8 mouse cellular contexts compared by ENCODE assay signal in the genomic region with DNA sequence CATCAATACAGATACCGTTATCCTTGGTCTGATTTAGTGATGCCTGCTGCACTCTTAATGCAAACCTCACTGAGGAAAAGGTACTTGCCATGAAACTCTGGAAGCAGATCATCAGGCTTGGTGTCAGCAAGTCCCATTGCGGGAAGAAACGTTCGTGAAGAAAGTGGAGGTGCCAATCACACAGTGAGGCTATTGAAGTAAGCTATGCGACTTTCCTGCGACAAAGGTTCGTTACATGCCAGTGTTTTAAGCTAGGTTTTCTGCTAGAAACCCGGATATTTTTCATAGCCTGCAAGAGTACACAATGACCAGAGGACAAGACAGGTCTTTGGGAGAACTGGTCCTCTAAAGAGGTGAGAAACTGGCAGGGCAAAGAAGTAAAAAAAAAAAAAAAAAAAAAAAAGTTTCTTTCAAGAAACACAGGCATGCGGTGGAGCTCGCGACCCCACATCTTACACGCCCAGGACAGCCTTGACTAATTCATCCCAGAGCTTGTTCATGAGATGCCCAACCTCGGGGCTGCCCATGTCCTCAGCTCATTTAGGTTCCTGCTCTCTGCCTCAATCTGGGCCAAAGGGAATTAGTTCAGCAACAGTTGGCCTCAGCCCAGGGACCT. TPM values are rescaled to one million over a fixed set of nuclear protein-coding genes. Genes with fewer than 3 reads are reported as not detected.
DNase-seq lines count a peak whose midpoint lies in the region; ATAC-seq and TF ChIP-seq lines count a peak whose summit lies in the region.

No protein-coding gene starts in this region.

- no peak for DNase-seq in layer of hippocampus, adult 2 months (ENCODE audit: low spot score in 2 of 2)
- DNase-seq in layer of hippocampus, postnatal 14 days (ENCODE audit: low spot score in 2 of 2), result no peak
- peak; percentile 93 for DNase-seq in midbrain, embryonic 11.5 days (ENCODE audit: low spot score, missing footprints)
- DNase-seq in spleen, postnatal 14 days (ENCODE audit: low spot score in 2 of 2), result no peak
- no peak for DNase-seq in right cerebral cortex, adult 18-20 months
- no peak for DNase-seq in layer of hippocampus, adult 9-10 months (ENCODE audit: low spot score)

- H3K9me3 ChIP-seq in hindbrain, embryonic 12.5 days (replicated peaks), result no peaks in the 10 kb centered on the region
- no peaks in the 10 kb centered on the region for H3K9me3 ChIP-seq in midbrain, embryonic 11.5 days (ENCODE audit: control insufficient read depth, low read length)

- no peak for TF ChIP-seq CTCF in layer of hippocampus, adult 2 months (conservative IDR thresholded peaks at IDR 0.05)

- 0 out of 2 replicates have a peak, but pooled peaks cover 1% of the 10 kb centered on the region for H3K36me3 ChIP-seq in hindbrain, embryonic 12.5 days
- no peaks in the 10 kb centered on the region for H3K36me3 ChIP-seq in midbrain, embryonic 11.5 days (ENCODE audit: control insufficient read depth, insufficient read depth, low read length)

- peaks cover 25% of the 10 kb centered on the region for H3K4me1 ChIP-seq in hindbrain, embryonic 12.5 days
- H3K4me1 ChIP-seq in midbrain, embryonic 11.5 days (ENCODE audit: control insufficient read depth, insufficient read depth, low read length), result peaks cover 14% of the 10 kb centered on the region

- H3K9ac ChIP-seq in hindbrain, embryonic 12.5 days, result peak overlapping the region; percentile 74
- peak overlapping the region; percentile 93 for H3K9ac ChIP-seq in midbrain, embryonic 11.5 days (ENCODE audit: low read length)

- ATAC-seq in common myeloid progenitor, adult 5-6 weeks (replicated peaks; ENCODE audit: low read depth, poor library complexity, severe bottlenecking), result peak; percentile 72
- ATAC-seq in hindbrain, embryonic 12.5 days (ENCODE audit: low FRiP score), result peak; percentile 90
- ATAC-seq in midbrain, embryonic 11.5 days (ENCODE audit: low FRiP score), result peak; percentile 87

- no peaks in the 10 kb centered on the region for H3K27me3 ChIP-seq in hindbrain, embryonic 12.5 days
- H3K27me3 ChIP-seq in midbrain, embryonic 11.5 days (ENCODE audit: control insufficient read depth, insufficient read depth, low read length), result no peaks in the 10 kb centered on the region

- H3K4me3 ChIP-seq in layer of hippocampus, adult 2 months, result peak overlapping the region; percentile 83
- H3K4me3 ChIP-seq in hindbrain, embryonic 12.5 days, result peak overlapping the region; percentile 63
- peak overlapping the region; percentile 80 for H3K4me3 ChIP-seq in midbrain, embryonic 11.5 days (ENCODE audit: low read depth, low read length)

- H3K4me2 ChIP-seq in hindbrain, embryonic 12.5 days (replicated peaks), result peak overlapping the region; percentile 91
- peak overlapping the region; percentile 83 for H3K4me2 ChIP-seq in midbrain, embryonic 11.5 days

- WGBS in hindbrain, embryonic 12.5 days, result 5% methylated on average over 13 of the region's 13 CpGs
- 6% methylated on average over 13 of the region's 13 CpGs for WGBS in midbrain, embryonic 11.5 days

- H3K27ac ChIP-seq in layer of hippocampus, adult 2 months, result peak overlapping the region; percentile 91
- H3K27ac ChIP-seq in hindbrain, embryonic 12.5 days, result peak overlapping the region; percentile 92
- H3K27ac ChIP-seq in midbrain, embryonic 11.5 days (ENCODE audit: low read depth, low read length), result peak overlapping the region; percentile 83; the same call in 1 of the 2 replicates

RNA-seq across cellular contexts. Expression of a gene that starts 0.5 kb away (rescaled TPM):
- 100 to 1,000 TPM; 283 to 297 TPM for total RNA-seq in layer of hippocampus, adult 2 months (2021)
- total RNA-seq in layer of hippocampus, postnatal 14 days (2021), result 100 to 1,000 TPM; 342 to 353 TPM
- 233 and 253 TPM in 2 replicates for total RNA-seq in common myeloid progenitor, adult 5-6 weeks (2017)
- polyA plus RNA-seq in hindbrain, embryonic 12.5 days (2016; fragmentation: Nextera tagmentation; extraction: Ambion mirVana), result 438 and 451 TPM in 2 replicates
- polyA plus RNA-seq in midbrain, embryonic 11.5 days (2014; fragmentation: Nextera tagmentation; extraction: Ambion mirVana), result 495 and 519 TPM in 2 replicates

RNA-seq across cellular contexts. Expression of a gene that starts 40.2 kb away (rescaled TPM):
- total RNA-seq in layer of hippocampus, adult 2 months (2021), result 100 to 1,000 TPM; 215 to 248 TPM
- 100 to 1,000 TPM; 359 to 363 TPM for total RNA-seq in layer of hippocampus, postnatal 14 days (2021)
- total RNA-seq in common myeloid progenitor, adult 5-6 weeks (2017), result 0.37 and 1.2 TPM in 2 replicates
- 229 and 254 TPM in 2 replicates for polyA plus RNA-seq in hindbrain, embryonic 12.5 days (2016; fragmentation: Nextera tagmentation; extraction: Ambion mirVana)
- polyA plus RNA-seq in midbrain, embryonic 11.5 days (2014; fragmentation: Nextera tagmentation; extraction: Ambion mirVana), result 118 and 130 TPM in 2 replicates

Comparison
In these comparisons a context has a peak if more than half of its experiments do, and no peak if none do; other contexts are left out.
1. RNA of a gene that starts 40.2 kb away (total RNA-seq): 359 to 363 TPM in layer of hippocampus, postnatal 14 days and 215 to 248 TPM in layer of hippocampus, adult 2 months; 0.37 to 1.2 TPM in common myeloid progenitor, adult 5-6 weeks; every median in the first group is over 10 times any median in the second.
2. Peak in every context shown above with its lines, with median percentiles within 50 percentile points of each other: H3K27ac ChIP-seq, H3K4me3 ChIP-seq and ATAC-seq.